Mouse (Mus musculus): ENCODE measurements around the gene Ppp1r26.
"Not testable (repeated sequence)": the region's sequence is repeated elsewhere in the genome, so short reads cannot be mapped to it uniquely, and the experiment has no call there.

The Ppp1r26 gene

GRCm38 (mm10) chr2:28440842-28441241 is 5.8 kb upstream of the Ppp1r26 start:
- intact Hi-C loops (cut with DNase I): no loop called here

- intact Hi-C loops (cut with DNase I): no loop called here
These were observed 1.5 kb upstream of the Ppp1r26 start for GRCm38 (mm10) chr2:28445082-28445481.

GRCm38 (mm10) chr2:28446181-28446514 is 452 bp upstream of the Ppp1r26 start:
- intact Hi-C loops (cut with DNase I): no loop called here

GRCm38 (mm10) chr2:28447315-28447670 is 693 bp downstream of the Ppp1r26 start:
- intact Hi-C loops (cut with DNase I): no loop called here

- intact Hi-C loops (cut with DNase I): no loop called here
These were observed 5.1 kb downstream of the Ppp1r26 start for GRCm38 (mm10) chr2:28451663-28452062.

- intact Hi-C loops (cut with DNase I): no loop called here
These were observed 6.9 kb downstream of the Ppp1r26 start for GRCm38 (mm10) chr2:28453539-28453938.

- intact Hi-C loops (cut with DNase I): no loop called here
These were observed 10.0 kb downstream of the Ppp1r26 start for GRCm38 (mm10) chr2:28456616-28457015.

GRCm38 (mm10) chr2:28463919-28464318 is 17.3 kb downstream of the Ppp1r26 start:
- intact Hi-C loops (cut with DNase I): no loop called here

GRCm38 (mm10) chr2:28464919-28465318 is 18.3 kb downstream of the Ppp1r26 start:
- intact Hi-C loops (cut with DNase I): no loop called here

- intact Hi-C loops (cut with DNase I): no loop called here
These were observed 19.4 kb downstream of the Ppp1r26 start, which contains the start of gene 1700007K13Rik for GRCm38 (mm10) chr2:28465836-28466518. TSS of gene 1700007K13Rik (minus strand) at chr2:28466332.

GRCm38 (mm10) chr2:28467860-28468485 is 21.4 kb downstream of the Ppp1r26 start, which contains the start of gene Mrps2:
TSS of gene Mrps2 (plus strand) at chr2:28468066.
- intact Hi-C loops (cut with DNase I): no loop called here

- intact Hi-C loops (cut with DNase I): no loop called here
These were observed 22.1 kb downstream of the Ppp1r26 start for GRCm38 (mm10) chr2:28468486-28469225.

GRCm38 (mm10) chr2:28469461-28469860 is 22.9 kb downstream of the Ppp1r26 start:
- intact Hi-C loops (cut with DNase I): no loop called here

GRCm38 (mm10) chr2:28470591-28470990 is 24.0 kb downstream of the Ppp1r26 start:
- intact Hi-C loops (cut with DNase I): no loop called here

GRCm38 (mm10) chr2:28472011-28472410 is 25.4 kb downstream of the Ppp1r26 start:
- intact Hi-C loops (cut with DNase I): not testable (repeated sequence)

GRCm38 (mm10) chr2:28477993-28478392 is 31.4 kb downstream of the Ppp1r26 start:
- intact Hi-C loops (cut with DNase I): not testable (repeated sequence)

- intact Hi-C loops (cut with DNase I): no loop called here
These were observed 32.9 kb downstream of the Ppp1r26 start for GRCm38 (mm10) chr2:28479208-28480204.

GRCm38 (mm10) chr2:28483861-28484260 is 37.3 kb downstream of the Ppp1r26 start:
- intact Hi-C loops (cut with DNase I): no loop called here

GRCm38 (mm10) chr2:28494521-28494920 is 47.9 kb downstream of the Ppp1r26 start:
- intact Hi-C loops (cut with DNase I): no loop called here

GRCm38 (mm10) chr2:28495207-28495756 is 48.7 kb downstream of the Ppp1r26 start:
- intact Hi-C loops (cut with DNase I): no loop called here

All from adrenal gland (tissue).